In the genomic region with DNA sequence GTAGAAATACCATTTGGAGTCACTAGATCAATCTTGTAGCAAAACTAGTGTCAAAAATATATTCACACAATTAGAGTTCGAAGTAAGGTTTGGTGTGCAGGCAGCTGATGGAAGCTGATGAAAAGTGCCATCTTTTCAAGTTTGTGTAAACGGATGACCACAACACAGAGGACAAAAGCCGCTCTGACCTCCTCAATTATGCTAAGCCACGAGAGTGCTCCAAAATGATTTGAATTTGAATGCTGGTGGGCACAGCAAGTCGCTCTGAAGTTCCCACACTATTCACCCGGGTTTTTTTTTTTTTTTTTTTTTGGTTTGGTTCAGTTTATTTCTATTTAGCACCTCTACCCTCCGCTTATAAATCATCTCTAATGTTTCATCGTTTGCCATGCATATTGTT, we compare ENCODE assay signal across 24 mouse cellular contexts.
DNase-seq lines count a peak whose midpoint lies in the region; ATAC-seq and TF ChIP-seq lines count a peak whose summit lies in the region.
"Had no signal": no experiment of that assay in that cellular context is flagged by ENCODE, and none has a peak within 500 bp of the region (broad histone marks: within the 10 kb centered on the region; RNA-seq: fewer than 3 reads in every experiment).

No protein-coding gene starts in this region.

- TF ChIP-seq CTCF in brain, embryonic 14.5 days (IDR thresholded peaks at IDR 0.05; ENCODE audit: borderline replicate concordance, extremely low read depth, insufficient read depth, insufficient read length), result no peak
- TF ChIP-seq CTCF in kidney, adult 2 months (conservative IDR thresholded peaks at IDR 0.05; ENCODE audit: insufficient read depth, insufficient read length, low read depth, low read length), result no peak

- H3K4me3 ChIP-seq in forebrain, embryonic 14.5 days (ENCODE audit: low read depth, low read length), result no peak overlapping the region
- no peak overlapping the region for H3K4me3 ChIP-seq in forebrain, embryonic 15.5 days
- H3K4me3 ChIP-seq in midbrain, embryonic 11.5 days (ENCODE audit: low read depth, low read length), result no peak overlapping the region
- H3K4me3 ChIP-seq in midbrain, embryonic 15.5 days, result no peak overlapping the region
- no peak overlapping the region for H3K4me3 ChIP-seq in midbrain, embryonic 13.5 days (replicated peaks)
- no peak overlapping the region for H3K4me3 ChIP-seq in kidney, adult 2 months (ENCODE audit: insufficient read depth, low read depth, low read length)
- H3K4me3 ChIP-seq: heart, embryonic 13.5 days; myocyte; neural tube, embryonic 12.5 days had no signal

- 0 out of 2 replicates have a peak, but pooled peaks cover 6% of the 10 kb centered on the region for H3K4me1 ChIP-seq in forebrain, embryonic 14.5 days (ENCODE audit: control insufficient read depth, insufficient read depth, low read length)
- H3K4me1 ChIP-seq in forebrain, embryonic 15.5 days, result peaks cover 7% of the 10 kb centered on the region; the same call in 1 of the 2 replicates
- peaks cover 7% of the 10 kb centered on the region for H3K4me1 ChIP-seq in midbrain, embryonic 11.5 days (ENCODE audit: control insufficient read depth, insufficient read depth, low read length)
- H3K4me1 ChIP-seq in midbrain, embryonic 15.5 days, result peaks cover 6% of the 10 kb centered on the region
- peaks cover 11% of the 10 kb centered on the region for H3K4me1 ChIP-seq in midbrain, embryonic 13.5 days (replicated peaks)
- no peaks in the 10 kb centered on the region for H3K4me1 ChIP-seq in kidney, adult 2 months (ENCODE audit: control insufficient read depth, insufficient read depth, low read length)
- H3K4me1 ChIP-seq: neural tube, embryonic 12.5 days had no signal

- H3K27me3 ChIP-seq in forebrain, embryonic 14.5 days (replicated peaks; ENCODE audit: control insufficient read depth, insufficient read depth, low read length), result no peaks in the 10 kb centered on the region
- no peaks in the 10 kb centered on the region for H3K27me3 ChIP-seq in forebrain, embryonic 15.5 days
- no peaks in the 10 kb centered on the region for H3K27me3 ChIP-seq in midbrain, embryonic 11.5 days (ENCODE audit: control insufficient read depth, insufficient read depth, low read length)
- no peaks in the 10 kb centered on the region for H3K27me3 ChIP-seq in midbrain, embryonic 15.5 days (replicated peaks)
- H3K27me3 ChIP-seq in midbrain, embryonic 13.5 days, result no peaks in the 10 kb centered on the region
- no peaks in the 10 kb centered on the region for H3K27me3 ChIP-seq in kidney, adult 2 months (replicated peaks; ENCODE audit: control insufficient read depth, insufficient read depth, low read length)
- H3K27me3 ChIP-seq: heart, embryonic 13.5 days; neural tube, embryonic 12.5 days had no signal

- H3K36me3 ChIP-seq in forebrain, embryonic 14.5 days (ENCODE audit: control insufficient read depth, insufficient read depth, low read length), result no peaks in the 10 kb centered on the region
- no peaks in the 10 kb centered on the region for H3K36me3 ChIP-seq in forebrain, embryonic 15.5 days
- H3K36me3 ChIP-seq in midbrain, embryonic 11.5 days (ENCODE audit: control insufficient read depth, insufficient read depth, low read length), result no peaks in the 10 kb centered on the region
- H3K36me3 ChIP-seq in midbrain, embryonic 15.5 days (replicated peaks), result no peaks in the 10 kb centered on the region
- no peaks in the 10 kb centered on the region for H3K36me3 ChIP-seq in midbrain, embryonic 13.5 days
- no peaks in the 10 kb centered on the region for H3K36me3 ChIP-seq in kidney, adult 2 months (ENCODE audit: control insufficient read depth, insufficient read depth, low read length)
- H3K36me3 ChIP-seq: G1E; heart, embryonic 13.5 days; neural tube, embryonic 12.5 days had no signal

- no peak for TF ChIP-seq POLR2A in brain, embryonic 14.5 days (IDR thresholded peaks at IDR 0.05; ENCODE audit: borderline replicate concordance, extremely low read depth, insufficient read depth, insufficient read length, poor library complexity, severe bottlenecking)
- no peak for TF ChIP-seq POLR2A in kidney, adult 2 months (IDR thresholded peaks at IDR 0.05; ENCODE audit: low read depth, low read length)

- peak; percentile 35 for DNase-seq in forebrain, embryonic 14.5 days (ENCODE audit: low spot score)
- DNase-seq in midbrain, embryonic 11.5 days (ENCODE audit: low spot score, missing footprints), result peak; percentile 89
- peak; percentile 61 for DNase-seq in brain, embryonic 14.5 days (ENCODE audit: low read depth)
- DNase-seq in kidney, adult 2 months, result no peak
- DNase-seq: adrenal gland, adult 8-10 months; B cell, adult 2 months; cerebellum, adult 8-10 months; cerebellum, postnatal 25 days; heart, postnatal 10 days; kidney, adult 9 months; kidney, postnatal 10 days; liver; lung, adult 2 months; lung, postnatal 10 days; thymus, postnatal 4 days had no signal

- no peak overlapping the region for H3K27ac ChIP-seq in forebrain, embryonic 14.5 days (ENCODE audit: low read depth, low read length)
- no peak overlapping the region for H3K27ac ChIP-seq in forebrain, embryonic 15.5 days (replicated peaks)
- no peak overlapping the region for H3K27ac ChIP-seq in midbrain, embryonic 11.5 days (ENCODE audit: low read depth, low read length)
- H3K27ac ChIP-seq in midbrain, embryonic 15.5 days, result no peak overlapping the region
- H3K27ac ChIP-seq in midbrain, embryonic 13.5 days, result no peak overlapping the region
- no peak overlapping the region for H3K27ac ChIP-seq in kidney, adult 2 months (ENCODE audit: insufficient read depth, low read depth, low read length)
- H3K27ac ChIP-seq: heart, embryonic 13.5 days; liver, embryonic 14.5 days; neural tube, embryonic 12.5 days had no signal

- no peaks in the 10 kb centered on the region for H3K9me3 ChIP-seq in forebrain, embryonic 14.5 days (replicated peaks; ENCODE audit: control insufficient read depth, low read length)
- no peaks in the 10 kb centered on the region for H3K9me3 ChIP-seq in forebrain, embryonic 15.5 days
- no peaks in the 10 kb centered on the region for H3K9me3 ChIP-seq in midbrain, embryonic 11.5 days (ENCODE audit: control insufficient read depth, low read length)
- H3K9me3 ChIP-seq in midbrain, embryonic 15.5 days, result no peaks in the 10 kb centered on the region
- no peaks in the 10 kb centered on the region for H3K9me3 ChIP-seq in midbrain, embryonic 13.5 days
- H3K9me3 ChIP-seq: heart, embryonic 13.5 days; neural tube, embryonic 12.5 days had no signal

- H3K4me2 ChIP-seq in forebrain, embryonic 14.5 days (ENCODE audit: low read length), result no peak overlapping the region
- H3K4me2 ChIP-seq in forebrain, embryonic 15.5 days (replicated peaks), result no peak overlapping the region
- H3K4me2 ChIP-seq in midbrain, embryonic 11.5 days, result no peak overlapping the region
- H3K4me2 ChIP-seq in midbrain, embryonic 15.5 days, result no peak overlapping the region
- no peak overlapping the region for H3K4me2 ChIP-seq in midbrain, embryonic 13.5 days (replicated peaks)
- H3K4me2 ChIP-seq: heart, embryonic 13.5 days; neural tube, embryonic 12.5 days had no signal

- 14% methylated on average over 8 of the region's 8 CpGs for WGBS in forebrain, embryonic 14.5 days
- WGBS in forebrain, embryonic 15.5 days, result 15% methylated on average over 8 of the region's 8 CpGs
- 12% methylated on average over 8 of the region's 8 CpGs for WGBS in midbrain, embryonic 11.5 days
- 11% methylated on average over 8 of the region's 8 CpGs for WGBS in midbrain, embryonic 15.5 days
- WGBS in midbrain, embryonic 13.5 days, result 9% methylated on average over 8 of the region's 8 CpGs
- 62% methylated on average over 8 of the region's 8 CpGs for WGBS in kidney, adult 2 months

- peak; percentile 23; the same call in 1 of the 2 replicates for ATAC-seq in forebrain, embryonic 14.5 days
- no peak for ATAC-seq in forebrain, embryonic 15.5 days (replicated peaks)
- ATAC-seq in midbrain, embryonic 11.5 days (ENCODE audit: low FRiP score), result peak; percentile 89
- ATAC-seq in midbrain, embryonic 15.5 days (replicated peaks), result no peak
- 0 out of 2 replicates have a peak, but pooled peaks have one; percentile 53 for ATAC-seq in midbrain, embryonic 13.5 days
- ATAC-seq: intestine, embryonic 16.5 days had no signal

- no peak overlapping the region for H3K9ac ChIP-seq in forebrain, embryonic 14.5 days (ENCODE audit: low read length)
- H3K9ac ChIP-seq in forebrain, embryonic 15.5 days (replicated peaks), result no peak overlapping the region
- H3K9ac ChIP-seq in midbrain, embryonic 11.5 days (ENCODE audit: low read length), result no peak overlapping the region
- no peak overlapping the region for H3K9ac ChIP-seq in midbrain, embryonic 15.5 days
- H3K9ac ChIP-seq in midbrain, embryonic 13.5 days (replicated peaks), result no peak overlapping the region
- H3K9ac ChIP-seq: heart, embryonic 13.5 days; liver, embryonic 14.5 days; neural tube, embryonic 12.5 days had no signal

Comparison
In these comparisons a context has a peak if more than half of its experiments do, and no peak if none do; other contexts are left out.
1. ATAC-seq: peak in forebrain, embryonic 14.5 days (single experiment), midbrain, embryonic 11.5 days (single experiment) and midbrain, embryonic 13.5 days (single experiment); none in forebrain, embryonic 15.5 days (single experiment) and midbrain, embryonic 15.5 days (single experiment).